Mouse (Mus musculus) thymus, adult 2 months (tissue): ENCODE results near the gene Ccnl2. TPM values are rescaled to one million over a fixed set of nuclear protein-coding genes. Genes with fewer than 3 reads are reported as not detected.

Experiments used
- DNase-seq: peaks from one replicate; pipeline ENCODE4 v3.0.0; 2021
- H3K27ac ChIP-seq: fragments of 200-500 bp; 2 replicates; pipeline ENCODE4 v1.5.1; 2012; ENCODE audit warnings: low read length, control low read depth; ENCODE audit not compliant: control insufficient read depth, insufficient read depth
- H3K27me3 ChIP-seq: fragments of 200-500 bp; 2 replicates; pipeline ENCODE4 v1.6.1; 2012; ENCODE audit warnings: mild to moderate bottlenecking, low read length, moderate library complexity, mixed read lengths; ENCODE audit not compliant: control insufficient read depth, insufficient read depth
- H3K36me3 ChIP-seq: fragments of 200-500 bp; 2 replicates; pipeline ENCODE4 v1.6.1; 2012; ENCODE audit warnings: mild to moderate bottlenecking, low read length, moderate library complexity; ENCODE audit not compliant: control insufficient read depth, insufficient read depth
- H3K4me1 ChIP-seq: fragments of 200-500 bp; replicated peaks from 2 replicates; pipeline ENCODE4 v1.6.1; 2012; ENCODE audit warnings: low read length; ENCODE audit not compliant: control insufficient read depth, insufficient read depth
- H3K4me3 ChIP-seq: fragments of 200-500 bp; 2 replicates; pipeline ENCODE4 v1.5.1; 2012; ENCODE audit warnings: mild to moderate bottlenecking, low read length, control low read depth, moderate library complexity; ENCODE audit not compliant: control insufficient read depth, insufficient read depth
- CTCF ChIP-seq: fragments of 200-500 bp; IDR thresholded peaks from 2 replicates; pipeline ENCODE4 v1.5.1; 2012; ENCODE audit warnings: mild to moderate bottlenecking, control low read depth, low read length, moderate library complexity, borderline replicate concordance; ENCODE audit not compliant: control insufficient read depth, poor library complexity, insufficient read depth; ENCODE audit errors: extremely low read depth
- POLR2A ChIP-seq: fragments of 200-500 bp; IDR thresholded peaks from 2 replicates; pipeline ENCODE4 v1.6.1; 2012; ENCODE audit warnings: mild to moderate bottlenecking, low read length, control low read depth, moderate library complexity; ENCODE audit not compliant: control insufficient read depth, poor library complexity, insufficient read depth; ENCODE audit errors: extremely low read depth
- WGBS: fragments of 180-500 bp; shearing (Covaris S2); methylation state at CpG from one replicate; pipeline ENCODE4 v1.1.7; 2018; 5-methylcytosine and 5-hydroxymethylcytosine counted together
- polyA plus RNA-seq: library from polyadenylated mRNA; depleted of rRNA; stranded (reverse); fragments of >200 nt; gene quantifications from 2 replicates; pipeline ENCODE4 v1.2.3, GENCODE M21; 2012

Gene Ccnl2
- polyA plus RNA-seq, 1 experiment = 145 TPM

DNA sequence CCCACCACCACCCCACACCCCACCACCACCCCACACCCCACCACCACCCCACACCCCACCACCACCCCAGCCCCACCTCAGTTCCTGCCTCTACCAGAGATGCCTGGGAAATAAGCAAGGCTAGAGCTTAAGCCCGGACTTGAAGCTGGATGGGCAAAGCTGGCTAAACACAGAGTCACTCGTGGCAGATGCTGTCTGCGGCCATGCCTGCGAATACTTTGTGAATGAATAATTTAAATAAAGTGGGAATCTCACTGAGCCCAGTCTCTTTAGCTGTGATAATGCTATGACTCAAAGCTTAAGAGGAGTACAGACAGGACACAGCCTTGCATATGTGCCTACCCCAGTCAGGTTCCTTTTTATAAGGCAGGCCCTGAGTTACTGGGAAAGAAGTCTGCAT, 32.8 kb upstream of the Ccnl2 start:
- H3K4me1 ChIP-seq = peaks cover 14% of the 10 kb centered on the region; the same call in 1 of the 2 replicates
- DNase-seq = no peak
- H3K27me3 ChIP-seq = peaks cover 2% of the 10 kb centered on the region; the same call in 1 of the 2 replicates
- no peaks in the 10 kb centered on the region for H3K36me3 ChIP-seq
- TF ChIP-seq CTCF (no peak), POLR2A (no peak)
- 94% methylated on average over 4 of the region's 4 CpGs for WGBS
- H3K4me3 ChIP-seq = no peak overlapping the region
- H3K27ac ChIP-seq = no peak overlapping the region

DNA sequence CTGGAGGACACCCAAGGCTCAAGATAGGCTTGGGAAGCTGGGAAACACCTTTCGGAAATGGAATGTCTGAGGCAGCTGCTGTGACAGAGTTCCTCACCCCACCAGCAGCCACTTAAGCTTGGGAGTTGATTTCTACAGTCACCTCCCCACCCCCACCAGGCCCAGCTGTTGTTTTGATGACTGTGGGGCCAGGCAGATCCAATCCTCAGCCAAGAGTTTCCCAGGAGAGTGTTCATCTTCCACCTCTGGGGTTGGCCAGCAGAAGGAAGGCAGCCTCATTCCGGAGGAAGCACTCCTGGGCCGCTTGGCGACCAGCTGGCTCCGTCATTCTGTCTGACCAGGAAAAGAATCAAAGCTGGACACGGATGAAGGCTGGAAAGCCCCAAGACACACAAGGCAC, 31.4 kb upstream of the Ccnl2 start:
- TF ChIP-seq CTCF (no peak), POLR2A (no peak)
- Histone ChIP-seq H3K4me1 (peaks cover 5% of the 10 kb centered on the region; the same call in 1 of the 2 replicates), H3K36me3 (no peaks in the 10 kb centered on the region), H3K4me3 (no peak overlapping the region), H3K27ac (no peak overlapping the region), H3K27me3 (peaks cover 4% of the 10 kb centered on the region; the same call in 1 of the 2 replicates)
- no peak for DNase-seq
- 71% methylated on average over 6 of the region's 6 CpGs for WGBS

DNA sequence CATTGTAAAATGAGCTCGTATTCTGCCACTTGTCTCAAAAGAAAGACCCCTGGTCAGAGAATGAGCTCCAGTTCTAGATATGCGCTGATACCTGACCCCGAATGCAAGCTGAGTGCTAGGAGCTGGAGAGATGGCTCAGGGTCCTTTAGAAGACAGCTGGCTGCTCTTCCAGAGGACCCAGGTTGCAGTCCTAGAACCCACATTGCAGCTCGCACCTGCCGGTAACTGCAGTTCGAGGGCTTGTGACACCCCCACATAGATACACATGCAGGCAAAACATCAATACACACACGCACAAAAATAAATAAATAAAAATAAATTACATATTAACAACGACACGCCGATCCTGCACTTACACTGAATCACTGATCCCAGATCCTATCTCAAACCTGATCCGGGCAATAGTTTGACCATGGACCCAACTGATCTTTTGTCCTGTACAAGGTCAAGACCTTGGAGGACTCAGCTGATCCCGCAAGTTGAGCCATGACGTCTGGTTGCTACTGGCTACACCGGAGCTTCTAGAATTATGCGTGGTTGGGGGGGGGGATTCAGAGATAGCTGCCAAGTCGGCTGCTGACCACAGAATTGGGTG, 28.7 kb upstream of the Ccnl2 start:
- H3K27ac ChIP-seq = no peak overlapping the region
- peaks cover 4% of the 10 kb centered on the region; the same call in 1 of the 2 replicates for H3K27me3 ChIP-seq
- TF ChIP-seq CTCF = no peak
- TF ChIP-seq POLR2A = no peak
- WGBS = 47% methylated on average over 16 of the region's 16 CpGs
- H3K4me1 ChIP-seq = 0 out of 2 replicates have a peak, but pooled peaks cover 5% of the 10 kb centered on the region
- no peak for DNase-seq
- no peak overlapping the region; the same call in 1 of the 2 replicates for H3K4me3 ChIP-seq
- H3K36me3 ChIP-seq = no peaks in the 10 kb centered on the region

DNA sequence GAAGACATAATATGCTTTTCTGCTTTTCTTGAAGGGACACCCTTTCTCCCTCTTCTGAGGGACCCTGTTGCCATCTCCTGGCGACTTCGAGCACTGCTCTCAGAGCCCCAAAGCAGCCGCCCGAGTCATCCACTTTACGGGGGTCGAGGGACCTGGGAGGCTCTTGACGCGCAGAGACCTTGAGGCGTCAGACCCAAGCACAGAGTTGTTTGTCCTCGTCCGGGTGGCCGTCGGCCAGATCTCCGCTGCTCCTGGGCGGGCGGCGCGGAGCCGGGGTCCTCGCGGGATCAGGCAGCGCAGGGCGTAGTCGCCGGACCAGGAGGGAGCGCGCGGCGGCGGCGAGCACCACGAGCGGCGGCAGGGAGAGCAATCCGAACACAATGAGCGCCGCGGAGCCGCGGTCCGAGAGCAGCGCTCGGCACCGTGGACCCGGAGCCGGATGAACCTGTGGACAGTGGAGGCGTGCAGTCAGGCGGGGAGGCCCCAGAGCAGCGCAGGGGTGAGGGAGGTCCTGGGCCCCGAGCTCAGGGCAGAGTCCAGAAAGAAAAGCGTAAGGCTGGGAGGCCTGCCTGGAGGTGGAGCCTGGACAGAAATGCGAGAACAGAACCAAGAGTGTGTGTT, 28.1 kb upstream of the Ccnl2 start:
- Histone ChIP-seq H3K27me3 (peaks cover 4% of the 10 kb centered on the region; the same call in 1 of the 2 replicates), H3K27ac (no peak overlapping the region), H3K36me3 (no peaks in the 10 kb centered on the region), H3K4me3 (peak overlapping the region; percentile 62), H3K4me1 (0 out of 2 replicates have a peak, but pooled peaks cover 5% of the 10 kb centered on the region)
- TF ChIP-seq POLR2A (no peak), CTCF (peak; percentile 52; the same call in 1 of the 2 replicates)
- peak; percentile 77 for DNase-seq
- 1% methylated on average over 52 of the region's 52 CpGs for WGBS

DNA sequence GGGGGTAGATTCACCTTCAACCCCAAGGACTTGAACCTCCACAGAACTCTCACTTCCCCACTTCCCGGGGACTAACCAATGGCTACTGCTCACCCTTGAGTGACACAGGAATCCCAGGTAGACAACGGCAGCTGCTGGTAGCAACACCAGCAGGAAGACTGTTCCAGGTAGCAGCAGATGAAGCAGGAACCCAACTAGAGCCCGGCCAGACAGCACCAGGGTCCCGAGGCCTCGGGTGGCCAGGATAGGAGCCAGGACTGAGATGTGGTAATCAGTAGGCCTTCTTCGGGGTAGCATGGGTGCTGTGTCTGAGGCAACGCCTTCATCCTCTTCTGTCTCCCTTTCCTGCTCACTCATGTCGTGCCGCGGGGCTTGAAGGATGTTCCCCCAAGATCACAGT, 27.0 kb upstream of the Ccnl2 start:
- Histone ChIP-seq H3K4me1 (0 out of 2 replicates have a peak, but pooled peaks cover 5% of the 10 kb centered on the region), H3K27ac (no peak overlapping the region), H3K27me3 (peaks cover 4% of the 10 kb centered on the region; the same call in 1 of the 2 replicates), H3K4me3 (no peak overlapping the region), H3K36me3 (no peaks in the 10 kb centered on the region)
- no peak for DNase-seq
- WGBS = 94% methylated on average over 10 of the region's 10 CpGs
- no peak for TF ChIP-seq CTCF
- TF ChIP-seq POLR2A = no peak

DNA sequence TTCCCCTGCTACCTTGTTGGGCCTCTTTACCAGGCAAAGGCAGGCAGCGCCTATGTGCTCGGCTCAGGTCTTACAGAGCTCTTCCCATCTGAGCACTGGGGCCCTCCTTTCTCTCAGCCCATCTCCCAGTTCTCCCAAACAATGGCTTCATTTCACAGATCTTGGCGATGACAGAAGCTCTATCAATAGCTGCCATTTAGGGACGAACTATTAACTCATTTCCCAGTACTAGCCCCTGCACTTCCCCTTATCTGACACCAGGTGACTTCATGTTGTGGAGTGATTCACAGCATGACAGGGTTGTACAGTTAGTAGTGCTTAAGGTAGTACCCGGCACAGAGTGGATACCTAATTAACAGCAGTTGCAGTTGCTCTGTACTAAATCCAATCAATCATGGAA, 26.5 kb upstream of the Ccnl2 start, which contains the start of gene Tmem88b:
Gene Tmem88b, minus strand, starts transcription at position 56 of the 400 bp plus-strand sequence.
- H3K27me3 ChIP-seq = peaks cover 4% of the 10 kb centered on the region; the same call in 1 of the 2 replicates
- no peak within 1 kb of the TSS for H3K27ac ChIP-seq

More for the DNA sequence above, 26.5 kb upstream of the Ccnl2 start, which contains the start of gene Tmem88b:
- no peak for TF ChIP-seq POLR2A
- TF ChIP-seq CTCF = no peak
- Histone ChIP-seq H3K36me3 (no peaks in the 10 kb centered on the region), H3K4me1 (0 out of 2 replicates have a peak, but pooled peaks cover 5% of the 10 kb centered on the region), H3K4me3 (no peak within 1 kb of the TSS)
- WGBS = 87% methylated on average over 5 of the region's 5 CpGs
- no peak for DNase-seq
